In genomic region chr9:85854780-85855179, GRCm38 (mm10) we compare ENCODE assay signal across 16 mouse cellular contexts.
"Had no signal": no experiment of that assay in that cellular context is flagged by ENCODE, and none has a peak within 500 bp of the region (broad histone marks: within the 10 kb centered on the region; RNA-seq: fewer than 3 reads in every experiment).

No protein-coding gene starts in this region.

- H3K4me3 ChIP-seq: neural tube, embryonic 12.5 days; neural tube, embryonic 13.5 days; neural tube, embryonic 15.5 days; stomach, embryonic 15.5 days had no signal

- H3K9me3 ChIP-seq: neural tube, embryonic 12.5 days; neural tube, embryonic 13.5 days; neural tube, embryonic 15.5 days; stomach, embryonic 15.5 days had no signal

- H3K36me3 ChIP-seq: neural tube, embryonic 12.5 days; neural tube, embryonic 13.5 days; neural tube, embryonic 15.5 days; stomach, embryonic 15.5 days had no signal

- DNase-seq: retina, postnatal 1 day; right cerebral cortex, postnatal 14 days; right cerebral cortex, postnatal 25 days; right cerebral cortex, postnatal 4 days; spleen, adult 18-20 months; thymus, adult 18-20 months; thymus, adult 2 months; thymus, postnatal 14 days; thymus, postnatal 25 days; thymus, postnatal 36 days; thymus, postnatal 4 days had no signal

- H3K27me3 ChIP-seq: neural tube, embryonic 12.5 days; neural tube, embryonic 13.5 days; neural tube, embryonic 15.5 days; stomach, embryonic 15.5 days had no signal

- H3K4me2 ChIP-seq: neural tube, embryonic 12.5 days; neural tube, embryonic 13.5 days; neural tube, embryonic 15.5 days; stomach, embryonic 15.5 days had no signal

- H3K27ac ChIP-seq: neural tube, embryonic 12.5 days; neural tube, embryonic 13.5 days; neural tube, embryonic 15.5 days; stomach, embryonic 15.5 days; stomach, postnatal 0 days had no signal

- H3K4me1 ChIP-seq: neural tube, embryonic 12.5 days; neural tube, embryonic 13.5 days; neural tube, embryonic 15.5 days; stomach, embryonic 15.5 days had no signal

- H3K9ac ChIP-seq: neural tube, embryonic 12.5 days; neural tube, embryonic 13.5 days; neural tube, embryonic 15.5 days; stomach, embryonic 15.5 days had no signal
